Mouse (Mus musculus): ENCODE data around the gene Derl3.

The Derl3 gene

GRCm38 (mm10) chr10:75895730-75896129 lies 2.5 kb downstream of the Derl3 start:
- Histone ChIP-seq H3K9me3 (ENCODE audit: low read length) (no peaks in the 10 kb centered on the region), H3K36me3 (ENCODE audit: insufficient read depth, low read length) (peaks cover 68% of the 10 kb centered on the region), H3K4me1 (replicated peaks; ENCODE audit: low read depth, low read length) (peaks cover 55% of the 10 kb centered on the region), H3K27me3 (ENCODE audit: insufficient read depth, low read length) (no peaks in the 10 kb centered on the region), H3K4me3 (replicated peaks; ENCODE audit: low read length) (no peak overlapping the region)
- TF ChIP-seq POU5F1 (IDR thresholded peaks at IDR 0.05; ENCODE audit: borderline replicate concordance, low read length) (no peak), CTCF (conservative IDR thresholded peaks at IDR 0.05; ENCODE audit: low read length) (no peak), NANOG (IDR thresholded peaks at IDR 0.05; ENCODE audit: borderline replicate concordance, low read length) (no peak)

DNA sequence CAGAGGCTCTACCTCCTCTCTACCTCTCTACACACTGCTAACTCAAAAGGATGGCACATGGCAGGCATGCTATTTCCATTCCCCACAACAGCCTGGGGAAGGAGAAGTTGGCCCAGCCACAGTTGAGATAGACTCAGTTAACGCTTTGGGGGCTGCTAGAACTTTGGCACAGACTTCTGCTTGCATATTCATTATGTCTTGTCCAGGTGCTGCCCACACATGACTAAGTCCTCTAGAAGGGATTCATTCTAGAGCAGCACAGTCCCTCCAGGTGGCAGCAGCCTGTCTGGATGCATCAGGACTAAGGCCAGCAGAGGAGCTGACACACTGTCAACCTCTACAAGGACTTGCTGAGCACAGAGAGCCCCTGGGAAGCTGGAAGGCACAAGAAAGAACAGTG lies 3.0 kb downstream of the Derl3 start:
- Histone ChIP-seq H3K4me3 (replicated peaks; ENCODE audit: low read length) (no peak overlapping the region), H3K36me3 (ENCODE audit: insufficient read depth, low read length) (peaks cover 73% of the 10 kb centered on the region), H3K27me3 (ENCODE audit: insufficient read depth, low read length) (no peaks in the 10 kb centered on the region), H3K4me1 (replicated peaks; ENCODE audit: low read depth, low read length) (peaks cover 55% of the 10 kb centered on the region), H3K9me3 (ENCODE audit: low read length) (no peaks in the 10 kb centered on the region)
- TF ChIP-seq CTCF (conservative IDR thresholded peaks at IDR 0.05; ENCODE audit: low read length) (no peak), NANOG (IDR thresholded peaks at IDR 0.05; ENCODE audit: borderline replicate concordance, low read length) (no peak), POU5F1 (IDR thresholded peaks at IDR 0.05; ENCODE audit: borderline replicate concordance, low read length) (no peak)

DNA sequence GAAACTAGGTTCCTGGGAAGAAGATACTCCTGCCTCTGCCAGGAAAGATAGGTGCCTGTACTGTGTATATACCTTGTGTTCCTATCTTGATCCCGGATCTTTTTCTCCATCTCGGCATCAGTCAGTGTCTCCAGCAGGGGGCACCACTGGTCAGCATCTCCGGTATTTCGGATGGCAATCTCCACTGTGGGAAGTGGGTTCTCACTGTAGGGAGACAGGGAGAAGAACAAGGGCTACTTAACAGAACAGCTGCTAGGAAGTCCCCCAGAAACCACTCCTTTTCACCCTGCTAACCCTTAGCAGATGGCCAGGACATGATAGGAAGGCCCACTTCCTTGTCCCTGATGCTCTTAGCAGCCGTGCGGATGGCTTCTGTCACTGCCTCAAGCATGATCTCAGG lies 4.2 kb downstream of the Derl3 start:
- H3K36me3 ChIP-seq (ENCODE audit: insufficient read depth, low read length) = peaks cover 85% of the 10 kb centered on the region
- no peaks in the 10 kb centered on the region for H3K27me3 ChIP-seq (ENCODE audit: insufficient read depth, low read length)
- no peak for TF ChIP-seq POU5F1 (IDR thresholded peaks at IDR 0.05; ENCODE audit: borderline replicate concordance, low read length)
- TF ChIP-seq CTCF (conservative IDR thresholded peaks at IDR 0.05; ENCODE audit: low read length) = peak; percentile 80
- no peak for TF ChIP-seq NANOG (IDR thresholded peaks at IDR 0.05; ENCODE audit: borderline replicate concordance, low read length)
- no peaks in the 10 kb centered on the region for H3K9me3 ChIP-seq (ENCODE audit: low read length)
- peaks cover 51% of the 10 kb centered on the region for H3K4me1 ChIP-seq (replicated peaks; ENCODE audit: low read depth, low read length)
- H3K4me3 ChIP-seq (replicated peaks; ENCODE audit: low read length) = no peak overlapping the region

DNA sequence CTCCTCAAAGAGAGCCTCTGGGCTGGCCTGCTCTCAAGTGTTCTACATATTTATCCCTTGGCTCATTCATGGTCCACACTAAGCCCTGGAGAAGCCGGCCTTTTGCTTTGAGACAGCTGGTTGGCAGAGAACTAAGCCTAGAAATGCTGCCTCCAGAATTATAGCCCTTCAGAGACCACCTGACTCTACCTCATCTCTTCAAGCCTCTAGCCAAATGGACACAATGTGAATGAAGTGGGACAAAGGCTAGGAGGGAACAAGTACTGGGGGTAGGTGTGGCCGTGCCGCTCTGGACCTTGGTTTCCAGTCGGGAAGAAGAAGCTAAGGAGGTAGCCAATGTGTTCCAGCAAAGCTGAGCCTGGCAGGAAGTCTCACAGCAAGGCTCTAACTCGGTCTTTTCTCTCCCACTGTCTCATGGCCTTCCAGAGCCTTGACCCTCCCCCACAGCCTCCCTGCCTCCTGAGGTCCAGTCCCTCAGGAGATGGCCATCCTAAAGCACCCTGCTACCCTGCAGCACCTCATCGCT lies 4.9 kb downstream of the Derl3 start:
- peaks cover 48% of the 10 kb centered on the region for H3K4me1 ChIP-seq (replicated peaks; ENCODE audit: low read depth, low read length)
- H3K27me3 ChIP-seq (ENCODE audit: insufficient read depth, low read length) = no peaks in the 10 kb centered on the region
- H3K4me3 ChIP-seq (replicated peaks; ENCODE audit: low read length) = 0 out of 2 replicates have a peak overlapping the region, but pooled peaks have one; percentile 17
- no peaks in the 10 kb centered on the region for H3K9me3 ChIP-seq (ENCODE audit: low read length)
- TF ChIP-seq POU5F1 (IDR thresholded peaks at IDR 0.05; ENCODE audit: borderline replicate concordance, low read length) (no peak), CTCF (conservative IDR thresholded peaks at IDR 0.05; ENCODE audit: low read length) (no peak), NANOG (IDR thresholded peaks at IDR 0.05; ENCODE audit: borderline replicate concordance, low read length) (no peak)
- peaks cover 92% of the 10 kb centered on the region for H3K36me3 ChIP-seq (ENCODE audit: insufficient read depth, low read length)

DNA sequence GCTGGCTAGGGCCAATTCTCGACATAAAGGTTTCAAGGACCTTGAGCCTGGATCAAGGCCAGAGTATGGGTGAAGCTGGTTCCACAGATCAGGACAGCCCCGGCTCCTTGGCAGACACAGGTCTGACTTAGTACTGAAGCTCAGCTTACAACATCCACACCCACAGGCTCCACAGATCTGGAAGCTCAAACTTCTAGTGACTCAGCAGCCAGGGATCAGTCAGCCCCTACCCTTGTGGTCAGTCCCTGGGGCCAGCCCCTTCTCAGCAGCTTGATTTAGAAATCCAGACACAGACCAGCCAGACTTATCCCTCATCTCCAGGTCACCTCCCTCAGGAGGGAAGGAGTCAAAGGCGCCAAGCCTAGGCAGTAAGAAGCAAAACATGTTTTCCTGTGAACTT lies 5.6 kb downstream of the Derl3 start:
- Histone ChIP-seq H3K4me3 (replicated peaks; ENCODE audit: low read length) (0 out of 2 replicates have a peak overlapping the region, but pooled peaks have one; percentile 17), H3K27me3 (ENCODE audit: insufficient read depth, low read length) (no peaks in the 10 kb centered on the region), H3K9me3 (ENCODE audit: low read length) (no peaks in the 10 kb centered on the region), H3K36me3 (ENCODE audit: insufficient read depth, low read length) (peaks cover 100% of the 10 kb centered on the region), H3K4me1 (replicated peaks; ENCODE audit: low read depth, low read length) (peaks cover 45% of the 10 kb centered on the region)
- TF ChIP-seq POU5F1 (IDR thresholded peaks at IDR 0.05; ENCODE audit: borderline replicate concordance, low read length) (no peak), CTCF (conservative IDR thresholded peaks at IDR 0.05; ENCODE audit: low read length) (no peak), NANOG (IDR thresholded peaks at IDR 0.05; ENCODE audit: borderline replicate concordance, low read length) (no peak)

DNA sequence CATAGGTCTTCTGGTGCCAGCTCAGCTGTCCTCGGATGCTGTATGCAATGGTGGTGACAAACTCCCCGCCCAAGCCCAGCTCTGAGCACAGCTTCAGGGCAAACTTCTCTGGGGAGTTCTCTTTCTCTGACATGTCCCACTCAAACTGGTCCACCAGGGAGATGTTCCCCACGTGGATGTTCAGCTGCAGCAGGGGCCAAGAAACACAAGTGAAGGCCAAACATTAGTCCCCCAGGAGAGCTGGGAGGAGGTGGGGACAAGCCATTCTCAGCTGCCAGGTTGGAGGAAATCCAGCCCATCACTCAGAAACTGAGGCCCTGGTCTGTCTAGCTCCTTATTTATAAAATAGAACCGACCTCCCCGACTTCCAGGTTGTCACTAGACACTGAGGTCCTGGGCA lies 11.2 kb downstream of the Derl3 start:
- TF ChIP-seq POU5F1 (IDR thresholded peaks at IDR 0.05; ENCODE audit: borderline replicate concordance, low read length) (no peak), NANOG (IDR thresholded peaks at IDR 0.05; ENCODE audit: borderline replicate concordance, low read length) (no peak), CTCF (conservative IDR thresholded peaks at IDR 0.05; ENCODE audit: low read length) (no peak)

GRCm38 (mm10) chr10:75906882-75907281 lies 13.7 kb downstream of the Derl3 start:
- TF ChIP-seq POU5F1 (IDR thresholded peaks at IDR 0.05; ENCODE audit: borderline replicate concordance, low read length) = no peak
- TF ChIP-seq CTCF (conservative IDR thresholded peaks at IDR 0.05; ENCODE audit: low read length) = no peak
- TF ChIP-seq NANOG (IDR thresholded peaks at IDR 0.05; ENCODE audit: borderline replicate concordance, low read length) = no peak
- no peaks in the 10 kb centered on the region for H3K9me3 ChIP-seq (ENCODE audit: low read length)
- no peaks in the 10 kb centered on the region for H3K27me3 ChIP-seq (ENCODE audit: insufficient read depth, low read length)
- peaks cover 11% of the 10 kb centered on the region for H3K4me1 ChIP-seq (replicated peaks; ENCODE audit: low read depth, low read length)
- peaks cover 97% of the 10 kb centered on the region for H3K36me3 ChIP-seq (ENCODE audit: insufficient read depth, low read length)
- H3K4me3 ChIP-seq (replicated peaks; ENCODE audit: low read length) = no peak overlapping the region

More for the DNA sequence above, 11.2 kb downstream of the Derl3 start:
- Histone ChIP-seq H3K36me3 (ENCODE audit: insufficient read depth, low read length) (peaks cover 98% of the 10 kb centered on the region), H3K4me3 (replicated peaks; ENCODE audit: low read length) (no peak overlapping the region), H3K9me3 (ENCODE audit: low read length) (no peaks in the 10 kb centered on the region), H3K27me3 (ENCODE audit: insufficient read depth, low read length) (no peaks in the 10 kb centered on the region), H3K4me1 (replicated peaks; ENCODE audit: low read depth, low read length) (peaks cover 7% of the 10 kb centered on the region; the same call in 1 of the 2 replicates)

DNA sequence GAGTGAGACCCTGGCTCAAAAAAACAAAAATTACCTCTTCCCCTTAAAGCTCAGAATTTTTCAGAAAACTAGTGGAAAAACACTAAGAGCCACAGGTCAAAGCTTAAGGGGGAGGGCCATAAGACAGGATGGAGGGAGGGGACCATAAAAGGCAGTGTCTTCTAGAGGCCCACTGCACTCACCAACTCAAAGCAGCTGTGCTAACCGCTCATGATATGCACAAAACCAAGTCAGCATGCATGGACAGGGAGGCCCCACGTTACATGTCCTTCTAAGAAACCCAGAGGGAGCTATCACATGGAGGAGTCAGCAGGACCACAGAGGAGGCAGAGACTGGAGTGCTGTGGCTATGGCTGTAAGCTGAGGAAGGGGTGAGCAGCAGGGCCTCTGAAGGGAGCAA lies 17.5 kb downstream of the Derl3 start:
- peaks cover 40% of the 10 kb centered on the region for H3K4me1 ChIP-seq (replicated peaks; ENCODE audit: low read depth, low read length)
- peaks cover 94% of the 10 kb centered on the region for H3K36me3 ChIP-seq (ENCODE audit: insufficient read depth, low read length)
- no peaks in the 10 kb centered on the region for H3K9me3 ChIP-seq (ENCODE audit: low read length)
- no peak overlapping the region for H3K4me3 ChIP-seq (replicated peaks; ENCODE audit: low read length)
- no peaks in the 10 kb centered on the region for H3K27me3 ChIP-seq (ENCODE audit: insufficient read depth, low read length)
- no peak for TF ChIP-seq NANOG (IDR thresholded peaks at IDR 0.05; ENCODE audit: borderline replicate concordance, low read length)
- TF ChIP-seq CTCF (conservative IDR thresholded peaks at IDR 0.05; ENCODE audit: low read length) = no peak
- TF ChIP-seq POU5F1 (IDR thresholded peaks at IDR 0.05; ENCODE audit: borderline replicate concordance, low read length) = no peak

Measured in E14TG2a.4 (cell line).